Mouse (Mus musculus): Measurements from ENCODE around the gene Tmem176b.

GRCm38 (mm10) chr6:48829651-48830050 is 11.6 kb downstream of the Tmem176b start:
- TF ChIP-seq GATA1 (IDR thresholded peaks at IDR 0.05; ENCODE audit: borderline replicate concordance, low read length) (no peak), FLI1 (IDR thresholded peaks at IDR 0.05; ENCODE audit: low read length) (no peak)

All from megakaryocyte, embryonic 14.5 days (primary cell).